Mouse (Mus musculus): ENCODE results near the gene B3glct. TPM values are rescaled to one million over a fixed set of nuclear protein-coding genes. Genes with fewer than 3 reads are reported as not detected.

The B3glct gene
- total RNA-seq, 1 experiment, result 6.0 TPM

- H3K9me3 ChIP-seq (ENCODE audit: control insufficient read depth, insufficient read depth, low read depth, low read length), result no peaks in the 10 kb centered on the region
- H3K36me3 ChIP-seq (ENCODE audit: control insufficient read depth, insufficient read depth, low read length, poor library complexity, severe bottlenecking), result no peaks in the 10 kb centered on the region
- H3K4me1 ChIP-seq (ENCODE audit: control insufficient read depth in 2 of 2, insufficient read depth in 2 of 2, low read length in 2 of 2, poor library complexity in 1 of 2), result peaks cover 2% of the 10 kb centered on the region in 2 experiments; a peak in 1 of 4 replicates
- no peak overlapping the region for H3K27ac ChIP-seq (ENCODE audit: insufficient read depth, low read depth, low read length, poor library complexity, severe bottlenecking)
- in situ Hi-C loops (cut with MboI; ENCODE audit: low sequenced_read_pairs in 2 of 2, unreplicated experiment in 2 of 2), result no loop called here
- TF ChIP-seq MAFK (IDR thresholded peaks at IDR 0.05; ENCODE audit: insufficient read depth, low read depth, low read length) (no peak), ZC3H11A (IDR thresholded peaks at IDR 0.05; ENCODE audit: borderline replicate concordance, low read depth, low read length) (no peak), CHD2 (IDR thresholded peaks at IDR 0.05; ENCODE audit: low read depth, low read length) (no peak), HCFC1 (IDR thresholded peaks at IDR 0.05; ENCODE audit: borderline replicate concordance, insufficient read depth, low read length) (no peak), ZNF384 (IDR thresholded peaks at IDR 0.05; ENCODE audit: low read depth, low read length) (no peak)
- no peak overlapping the region for H3K9ac ChIP-seq (ENCODE audit: insufficient read depth, low read depth, low read length, poor library complexity, severe bottlenecking)
- DNase-seq (ENCODE audit: low read depth, low spot score), result peak; percentile 59
- H3K4me3 ChIP-seq (ENCODE audit: insufficient read depth in 1 of 2, low read depth in 1 of 2, low read length in 2 of 2, poor library complexity in 1 of 2, severe bottlenecking in 1 of 2), result no peak overlapping the region
Measured at GRCm38 (mm10) chr5:149748640-149749580, 70.9 kb downstream of the B3glct start.

- Histone ChIP-seq H3K4me3 (ENCODE audit: insufficient read depth in 1 of 2, low read depth in 1 of 2, low read length in 2 of 2, poor library complexity in 1 of 2, severe bottlenecking in 1 of 2) (no peak overlapping the region), H3K9ac (ENCODE audit: insufficient read depth, low read depth, low read length, poor library complexity, severe bottlenecking) (no peak overlapping the region), H3K4me1 (ENCODE audit: control insufficient read depth in 2 of 2, insufficient read depth in 2 of 2, low read length in 2 of 2, poor library complexity in 1 of 2) (peaks cover 2% of the 10 kb centered on the region in 2 experiments; a peak in 1 of 4 replicates), H3K36me3 (ENCODE audit: control insufficient read depth, insufficient read depth, low read length, poor library complexity, severe bottlenecking) (no peaks in the 10 kb centered on the region), H3K9me3 (ENCODE audit: control insufficient read depth, insufficient read depth, low read depth, low read length) (no peaks in the 10 kb centered on the region), H3K27ac (ENCODE audit: insufficient read depth, low read depth, low read length, poor library complexity, severe bottlenecking) (no peak overlapping the region)
- no peak for DNase-seq (ENCODE audit: low read depth, low spot score)
- in situ Hi-C loops (cut with MboI; ENCODE audit: low sequenced_read_pairs in 2 of 2, unreplicated experiment in 2 of 2), result no loop called here
- TF ChIP-seq ZC3H11A (IDR thresholded peaks at IDR 0.05; ENCODE audit: borderline replicate concordance, low read depth, low read length) (no peak), ZNF384 (IDR thresholded peaks at IDR 0.05; ENCODE audit: low read depth, low read length) (no peak), HCFC1 (IDR thresholded peaks at IDR 0.05; ENCODE audit: borderline replicate concordance, insufficient read depth, low read length) (no peak), CHD2 (IDR thresholded peaks at IDR 0.05; ENCODE audit: low read depth, low read length) (no peak), MAFK (IDR thresholded peaks at IDR 0.05; ENCODE audit: insufficient read depth, low read depth, low read length) (no peak)
Measured at GRCm38 (mm10) chr5:149751861-149752260, 73.8 kb downstream of the B3glct start.

GRCm38 (mm10) chr5:149753073-149753472, 75.0 kb downstream of the B3glct start:
- H3K9me3 ChIP-seq (ENCODE audit: control insufficient read depth, insufficient read depth, low read depth, low read length), result no peaks in the 10 kb centered on the region
- H3K36me3 ChIP-seq (ENCODE audit: control insufficient read depth, insufficient read depth, low read length, poor library complexity, severe bottlenecking), result no peaks in the 10 kb centered on the region
- TF ChIP-seq CHD2 (IDR thresholded peaks at IDR 0.05; ENCODE audit: low read depth, low read length) (no peak), ZNF384 (IDR thresholded peaks at IDR 0.05; ENCODE audit: low read depth, low read length) (no peak), ZC3H11A (IDR thresholded peaks at IDR 0.05; ENCODE audit: borderline replicate concordance, low read depth, low read length) (no peak), HCFC1 (IDR thresholded peaks at IDR 0.05; ENCODE audit: borderline replicate concordance, insufficient read depth, low read length) (no peak), MAFK (IDR thresholded peaks at IDR 0.05; ENCODE audit: insufficient read depth, low read depth, low read length) (no peak)
- in situ Hi-C loops (cut with MboI; ENCODE audit: low sequenced_read_pairs in 2 of 2, unreplicated experiment in 2 of 2), result no loop called here
- no peak overlapping the region for H3K27ac ChIP-seq (ENCODE audit: insufficient read depth, low read depth, low read length, poor library complexity, severe bottlenecking)
- no peak overlapping the region for H3K9ac ChIP-seq (ENCODE audit: insufficient read depth, low read depth, low read length, poor library complexity, severe bottlenecking)
- H3K4me1 ChIP-seq (ENCODE audit: control insufficient read depth in 2 of 2, insufficient read depth in 2 of 2, low read length in 2 of 2, poor library complexity in 1 of 2), result peaks cover 2% of the 10 kb centered on the region in 2 experiments; a peak in 1 of 4 replicates
- no peak for DNase-seq (ENCODE audit: low read depth, low spot score)
- no peak overlapping the region for H3K4me3 ChIP-seq (ENCODE audit: insufficient read depth in 1 of 2, low read depth in 1 of 2, low read length in 2 of 2, poor library complexity in 1 of 2, severe bottlenecking in 1 of 2)

- Histone ChIP-seq H3K9ac (ENCODE audit: insufficient read depth, low read depth, low read length, poor library complexity, severe bottlenecking) (no peak overlapping the region), H3K4me1 (ENCODE audit: control insufficient read depth in 2 of 2, insufficient read depth in 2 of 2, low read length in 2 of 2, poor library complexity in 1 of 2) (no peaks in the 10 kb centered on the region), H3K36me3 (ENCODE audit: control insufficient read depth, insufficient read depth, low read length, poor library complexity, severe bottlenecking) (no peaks in the 10 kb centered on the region), H3K9me3 (ENCODE audit: control insufficient read depth, insufficient read depth, low read depth, low read length) (no peaks in the 10 kb centered on the region), H3K4me3 (ENCODE audit: insufficient read depth in 1 of 2, low read depth in 1 of 2, low read length in 2 of 2, poor library complexity in 1 of 2, severe bottlenecking in 1 of 2) (no peak overlapping the region), H3K27ac (ENCODE audit: insufficient read depth, low read depth, low read length, poor library complexity, severe bottlenecking) (no peak overlapping the region)
- TF ChIP-seq ZC3H11A (IDR thresholded peaks at IDR 0.05; ENCODE audit: borderline replicate concordance, low read depth, low read length), result no peak
- no peak for TF ChIP-seq ZNF384 (IDR thresholded peaks at IDR 0.05; ENCODE audit: low read depth, low read length)
- no peak for TF ChIP-seq CHD2 (IDR thresholded peaks at IDR 0.05; ENCODE audit: low read depth, low read length)
- no peak for TF ChIP-seq MAFK (IDR thresholded peaks at IDR 0.05; ENCODE audit: insufficient read depth, low read depth, low read length)
- no peak for TF ChIP-seq HCFC1 (IDR thresholded peaks at IDR 0.05; ENCODE audit: borderline replicate concordance, insufficient read depth, low read length)
- in situ Hi-C loops (cut with MboI; ENCODE audit: low sequenced_read_pairs in 2 of 2, unreplicated experiment in 2 of 2), result no loop called here
- DNase-seq (ENCODE audit: low read depth, low spot score), result no peak
Measured at GRCm38 (mm10) chr5:149767116-149767515, 89.1 kb downstream of the B3glct start.
